Mouse (Mus musculus) right cerebral cortex, adult 18-20 months (tissue): ENCODE data around the gene Dll1.

Experiments used
- DNase-seq: peaks from one replicate; pipeline ENCODE4 v3.0.0; 2022; ENCODE audit warnings: mixed read lengths

Dll1 gene

DNA sequence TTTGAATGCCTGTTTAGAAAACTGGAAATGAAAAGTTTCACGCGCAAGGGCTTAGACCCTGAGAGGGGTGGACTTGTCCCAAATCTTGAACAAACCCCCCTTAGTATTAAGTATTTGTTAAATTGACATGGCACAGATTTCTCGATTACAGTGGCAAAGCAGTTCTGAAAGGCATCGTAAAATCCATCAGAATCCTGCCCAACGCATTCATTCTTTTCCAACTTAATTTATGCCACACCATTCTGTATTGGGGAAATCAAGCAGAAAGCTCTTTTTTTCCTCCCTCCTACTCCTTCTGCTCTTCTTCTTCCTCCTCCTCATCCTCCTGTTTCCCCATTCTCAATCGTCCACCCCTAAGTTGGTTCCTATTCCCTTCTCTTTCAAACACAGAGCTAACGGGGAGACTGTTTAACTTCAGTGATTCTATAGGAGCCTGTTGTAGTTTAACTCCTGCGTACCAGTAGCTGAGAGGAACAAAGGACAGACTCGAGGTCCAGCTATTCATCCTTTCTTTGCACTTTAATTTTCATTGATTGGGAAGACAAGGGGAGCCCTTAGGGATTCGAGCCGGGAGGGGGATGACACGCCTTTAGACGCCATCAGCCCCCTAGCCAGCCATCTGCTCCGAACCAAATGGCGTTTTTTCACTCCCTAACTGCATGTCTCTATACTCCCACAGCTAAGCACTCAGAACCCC is 1.9 kb upstream of the Dll1 start:
- DNase-seq: no peak

DNA sequence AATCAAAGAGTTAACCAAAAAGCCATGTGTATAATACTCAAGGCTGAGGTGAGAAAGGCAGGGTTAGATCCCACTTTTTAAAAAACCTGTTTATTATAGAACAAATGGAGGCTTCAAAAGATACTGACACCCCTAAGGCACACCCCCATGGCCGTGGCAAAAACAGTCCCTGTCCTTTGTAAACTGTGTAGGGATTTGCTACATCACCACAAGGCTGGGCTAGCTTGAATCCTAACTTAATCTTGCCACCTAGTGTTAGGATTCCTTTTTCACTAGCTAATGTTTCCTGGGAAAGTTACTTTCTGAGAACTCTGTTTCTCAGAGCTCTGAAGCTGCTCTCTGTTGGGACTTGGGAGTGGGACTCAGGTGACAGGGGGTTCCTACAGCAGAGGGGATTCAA is 1.2 kb upstream of the Dll1 start:
- peak; percentile 23 for DNase-seq

DNA sequence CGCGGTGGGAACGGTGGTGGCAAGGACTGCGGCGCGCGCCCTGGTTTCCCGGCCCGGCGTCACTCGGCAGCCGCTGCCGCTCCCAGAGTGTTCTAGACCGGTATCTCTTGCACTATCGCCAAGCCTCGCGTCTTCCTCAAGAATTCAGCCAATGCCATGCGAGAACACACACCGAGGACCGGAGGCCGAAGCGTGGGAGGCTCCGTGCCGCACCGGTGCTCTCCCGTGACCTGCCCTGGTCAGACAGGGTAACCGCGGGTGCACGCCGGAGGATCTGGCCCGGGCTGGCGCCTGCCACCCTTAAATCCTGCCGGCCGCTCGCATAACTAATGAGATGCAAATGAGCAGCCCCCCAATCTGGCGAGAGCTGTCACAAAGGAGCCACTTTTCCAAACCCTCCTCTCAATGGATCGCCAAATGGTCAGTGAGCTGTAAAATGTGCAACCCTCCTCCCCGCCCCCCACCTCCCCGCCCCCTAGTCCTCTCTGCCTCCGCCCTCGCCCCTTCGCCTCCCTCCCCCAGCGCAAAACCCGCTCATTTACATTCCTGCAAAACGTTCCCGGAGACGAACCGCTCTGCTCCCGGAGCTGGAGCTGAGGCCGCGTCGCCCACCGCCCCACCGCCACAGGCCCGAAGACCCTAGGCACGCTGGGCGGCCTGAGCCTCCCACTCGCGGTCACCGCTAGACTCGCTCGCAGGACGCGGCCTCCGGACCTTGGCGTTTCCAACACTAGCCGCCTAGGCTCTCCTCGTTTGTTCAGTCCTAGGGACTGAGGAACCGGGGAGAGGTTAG is 775 bp downstream of the Dll1 start:
- peak; percentile 49 for DNase-seq

DNA sequence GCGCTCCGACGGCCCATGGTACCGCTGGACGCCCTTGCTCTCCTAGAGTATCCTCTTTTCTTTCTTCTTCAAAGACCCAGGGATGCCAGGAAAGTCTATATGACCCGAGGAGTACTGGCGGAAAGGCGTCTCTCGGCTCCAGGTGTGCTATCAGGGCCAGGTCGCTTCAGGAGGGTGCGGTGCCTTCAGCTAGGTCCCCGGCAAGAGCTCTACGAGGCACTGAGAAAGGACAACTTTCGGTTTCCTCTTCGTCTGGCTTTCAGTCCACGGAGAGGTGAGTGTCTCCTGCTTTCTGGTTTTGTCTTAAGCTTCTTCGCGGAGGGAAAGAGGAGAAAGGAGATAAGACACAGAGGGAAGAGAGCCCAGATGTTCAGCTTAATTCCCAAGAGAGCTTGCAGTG is 1.4 kb downstream of the Dll1 start:
- no peak for DNase-seq

DNA sequence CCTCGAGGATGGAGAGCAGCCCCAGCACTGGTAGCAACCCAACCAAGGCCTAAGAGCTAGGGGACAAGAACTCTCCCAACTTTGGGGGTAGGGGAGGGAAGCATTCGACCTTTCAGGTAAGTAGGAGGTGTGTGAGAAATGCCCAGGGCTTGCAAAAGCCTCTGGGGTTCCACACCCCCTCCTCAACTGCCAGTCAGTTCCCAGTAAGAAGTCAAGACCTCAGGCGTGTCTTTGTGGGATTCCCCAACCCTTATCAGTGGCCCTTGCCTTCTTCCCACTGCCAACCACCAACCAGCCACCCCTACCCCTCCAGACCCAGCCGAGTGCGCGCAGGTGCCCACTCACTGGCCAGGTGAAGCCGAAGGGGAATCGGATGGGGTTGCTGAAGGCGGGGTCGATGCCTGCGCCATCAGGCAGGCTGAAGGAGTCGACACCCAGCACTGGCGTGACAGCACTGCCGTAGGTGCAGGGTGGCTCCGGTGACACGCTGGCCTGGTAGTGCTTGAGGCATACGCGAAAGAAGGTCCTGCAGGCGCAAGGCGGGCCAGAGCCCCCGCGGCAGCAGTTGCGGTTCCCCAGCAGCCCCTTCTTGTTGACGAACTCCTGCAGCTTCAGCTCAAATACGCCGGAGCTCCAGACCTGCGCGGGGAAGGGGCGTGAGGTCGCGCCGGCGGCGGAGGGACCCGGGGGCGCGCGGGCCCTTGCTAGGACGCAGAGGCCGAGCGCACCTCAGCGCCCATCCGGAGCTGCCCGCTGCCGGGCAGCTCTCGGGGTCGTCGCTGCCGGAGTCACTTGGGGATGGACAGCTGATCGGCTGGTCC is 2.1 kb downstream of the Dll1 start:
- DNase-seq: no peak

DNA sequence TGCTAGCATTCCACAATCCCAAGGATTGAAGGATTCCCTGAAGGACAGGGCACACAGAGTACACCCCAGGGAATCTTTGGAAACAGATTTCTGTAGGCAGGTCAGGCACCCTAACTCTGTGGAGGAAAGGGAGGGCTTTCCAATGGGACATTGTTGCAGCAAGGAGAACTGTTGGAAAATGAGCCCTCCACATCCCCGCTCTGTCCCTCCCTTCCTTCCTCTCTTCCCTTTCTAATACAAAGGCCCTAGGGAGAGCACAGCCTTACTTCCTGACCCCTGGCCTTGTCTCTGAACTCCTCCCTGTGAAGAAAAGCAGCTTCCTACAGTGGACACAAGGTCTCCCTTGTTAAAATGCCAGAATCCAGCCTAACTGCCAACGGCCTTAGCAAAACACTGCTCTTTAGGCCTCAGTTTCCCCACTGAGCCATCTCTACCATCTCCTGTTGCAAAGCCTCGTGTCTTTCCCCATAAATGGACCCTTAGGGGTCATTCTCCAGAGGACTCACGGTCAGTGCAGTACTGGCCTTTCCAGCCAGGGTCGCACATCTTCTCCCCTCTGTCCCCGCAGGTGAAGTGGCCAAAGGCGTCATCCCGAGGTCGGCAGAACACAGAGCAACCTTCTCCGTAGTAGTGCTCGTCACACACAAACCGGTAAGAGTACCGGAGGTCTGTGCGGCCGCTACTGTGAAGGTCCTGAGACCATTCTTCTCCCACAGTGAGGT is 3.6 kb downstream of the Dll1 start:
- DNase-seq: no peak

DNA sequence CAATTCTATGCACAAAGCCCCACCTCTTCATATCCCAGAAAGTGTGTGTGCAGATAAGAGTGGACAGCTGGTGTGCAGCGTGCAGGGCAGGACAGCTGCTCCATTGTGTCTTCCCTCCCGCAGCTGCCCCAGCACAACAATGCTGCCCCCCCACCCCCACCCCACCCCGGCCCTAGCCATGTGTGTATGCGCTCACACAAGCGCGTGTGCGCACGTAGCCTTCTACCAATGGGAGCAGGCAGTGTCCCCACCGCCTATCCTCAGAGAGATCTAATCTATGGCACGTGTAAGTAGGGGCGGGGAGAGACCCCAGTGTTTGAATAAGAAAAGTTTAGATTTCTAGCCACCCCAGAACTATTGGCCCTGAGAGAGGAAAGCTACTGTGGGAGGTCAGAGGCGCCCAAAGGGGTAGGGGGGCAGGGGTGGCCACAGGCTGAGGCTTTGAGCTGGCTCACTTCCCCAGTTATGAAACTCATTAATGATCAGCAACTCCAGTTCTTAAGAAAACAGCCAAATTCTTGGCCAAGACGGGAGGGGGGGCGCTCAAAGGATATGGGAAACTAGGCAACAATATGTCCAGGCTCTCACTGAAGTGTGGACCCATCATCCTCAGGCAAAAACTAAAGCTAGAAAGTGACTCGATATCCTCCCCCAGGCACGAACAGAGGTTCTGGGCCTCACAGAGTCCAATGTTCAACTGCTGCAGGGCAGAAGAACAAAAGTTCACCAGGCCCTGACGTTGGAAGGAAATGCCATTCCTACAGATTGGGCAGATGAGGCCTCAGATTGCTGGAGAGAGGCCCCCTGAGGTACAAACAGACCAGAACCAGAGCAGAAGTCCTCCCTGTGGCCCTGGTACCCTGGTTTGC is 4.5 kb downstream of the Dll1 start:
- no peak for DNase-seq

DNA sequence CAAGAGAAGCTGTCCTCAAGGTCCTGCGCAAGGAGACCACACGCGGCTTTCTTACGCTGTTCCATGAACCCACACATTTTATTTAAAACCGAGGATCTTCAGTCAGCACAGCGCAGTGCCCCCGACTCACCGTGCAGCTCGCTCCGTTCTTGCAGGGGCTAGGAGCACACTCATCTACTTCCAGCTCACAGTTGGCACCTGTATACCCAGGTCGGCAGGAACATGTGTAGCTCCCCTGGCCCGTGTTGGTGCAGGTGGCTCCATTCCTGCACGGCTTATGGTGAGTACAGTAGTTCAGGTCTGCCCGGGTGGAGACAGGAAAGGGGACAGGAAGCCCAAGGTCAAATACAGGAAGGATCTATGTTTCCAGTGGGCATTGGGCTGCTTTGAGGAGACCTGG is 6.3 kb downstream of the Dll1 start:
- DNase-seq: no peak

DNA sequence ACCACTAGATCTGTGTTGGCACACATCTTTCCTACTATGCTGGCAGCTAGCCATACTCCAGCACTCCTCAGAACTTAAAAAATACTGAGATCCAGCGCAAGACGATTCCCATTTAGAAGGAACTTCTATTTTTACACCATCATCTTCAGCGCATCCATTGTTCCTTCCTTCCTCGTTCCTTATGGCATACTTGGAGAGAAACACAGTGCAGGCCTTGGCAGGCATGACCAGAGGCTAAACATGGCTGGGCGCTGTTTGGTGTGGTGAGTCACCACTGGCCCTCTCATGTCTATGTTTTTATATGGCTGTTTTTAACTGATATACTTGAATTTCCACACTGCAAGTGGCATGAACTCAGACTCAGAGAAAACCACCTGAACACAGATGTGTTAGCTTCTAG is 11.0 kb downstream of the Dll1 start:
- DNase-seq: no peak

DNA sequence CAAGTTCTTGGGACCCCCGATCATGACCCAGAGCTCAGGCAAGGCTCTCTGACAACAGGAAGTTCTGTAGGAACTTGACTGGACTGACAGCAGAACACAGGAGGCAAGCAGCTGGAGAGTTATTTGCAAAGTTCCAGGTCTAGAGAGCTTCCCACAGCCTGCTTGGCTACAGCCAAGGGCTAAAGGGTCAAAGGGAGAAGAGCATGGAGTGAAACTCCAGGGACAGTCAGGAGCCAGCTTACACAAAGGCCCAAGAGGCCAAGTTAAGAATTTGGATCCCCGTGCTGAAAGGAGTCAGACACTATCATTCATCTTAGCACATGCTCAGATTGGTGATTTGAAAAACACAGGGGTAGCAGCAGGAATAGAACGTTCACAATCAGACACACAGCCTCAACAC is 13.0 kb downstream of the Dll1 start:
- DNase-seq: no peak

DNA sequence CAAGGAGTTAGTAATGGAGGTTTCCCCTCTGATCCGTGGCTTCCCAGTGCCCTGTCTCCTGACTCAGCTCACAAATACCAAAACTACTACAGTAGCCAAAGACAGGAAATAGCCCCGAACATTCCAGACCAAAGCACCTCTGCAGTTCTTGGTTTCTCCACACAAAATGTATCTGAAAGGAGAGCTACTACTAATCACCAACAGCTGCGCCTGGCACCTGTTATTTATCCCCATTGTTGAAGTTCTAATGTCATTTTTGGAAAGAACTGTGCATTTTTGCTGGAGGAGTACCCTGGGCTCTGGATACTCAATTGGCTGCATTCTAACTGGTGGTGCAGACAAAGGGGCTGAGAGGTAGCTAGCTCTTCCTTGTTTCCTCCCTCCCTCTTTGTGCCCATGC is 19.6 kb downstream of the Dll1 start:
- no peak for DNase-seq

DNA sequence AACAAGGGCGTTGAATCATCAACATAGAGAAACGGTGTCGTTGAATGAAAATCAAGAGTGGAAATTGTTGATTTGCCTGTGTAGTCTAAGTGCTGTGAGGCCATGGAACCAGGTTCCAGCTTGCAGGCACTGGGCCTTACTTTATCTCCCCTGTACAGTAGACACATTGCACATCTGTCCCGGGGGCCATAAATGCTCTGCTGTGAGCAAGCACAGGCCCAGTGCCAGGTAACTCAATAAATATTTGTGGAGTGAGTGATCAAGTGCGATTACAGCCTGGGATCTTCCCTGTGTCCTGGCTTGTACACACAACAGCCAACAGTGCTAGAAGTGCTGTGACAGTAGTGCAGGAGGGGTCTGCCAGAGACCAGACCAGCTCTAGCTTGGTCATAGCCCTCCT is 20.1 kb downstream of the Dll1 start:
- no peak for DNase-seq

DNA sequence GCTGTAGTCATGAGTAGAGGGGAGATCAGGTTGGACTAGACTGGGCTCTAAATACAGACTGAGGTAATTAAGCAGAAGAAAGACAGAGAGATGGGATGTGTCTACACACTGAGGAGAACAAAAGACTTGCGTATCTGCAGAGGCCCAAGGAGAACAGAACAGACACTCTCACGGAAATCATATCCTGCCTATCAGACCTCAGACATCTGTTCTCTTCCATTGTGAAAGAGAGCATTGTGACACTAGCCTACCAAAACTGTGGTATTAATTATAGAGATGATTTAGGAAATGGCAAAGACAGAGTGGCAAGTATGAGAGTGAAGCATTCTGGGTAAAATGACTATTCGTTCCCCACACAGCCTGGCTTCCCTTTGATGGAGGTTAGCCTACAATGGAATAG is 21.6 kb downstream of the Dll1 start:
- DNase-seq: no peak

DNA sequence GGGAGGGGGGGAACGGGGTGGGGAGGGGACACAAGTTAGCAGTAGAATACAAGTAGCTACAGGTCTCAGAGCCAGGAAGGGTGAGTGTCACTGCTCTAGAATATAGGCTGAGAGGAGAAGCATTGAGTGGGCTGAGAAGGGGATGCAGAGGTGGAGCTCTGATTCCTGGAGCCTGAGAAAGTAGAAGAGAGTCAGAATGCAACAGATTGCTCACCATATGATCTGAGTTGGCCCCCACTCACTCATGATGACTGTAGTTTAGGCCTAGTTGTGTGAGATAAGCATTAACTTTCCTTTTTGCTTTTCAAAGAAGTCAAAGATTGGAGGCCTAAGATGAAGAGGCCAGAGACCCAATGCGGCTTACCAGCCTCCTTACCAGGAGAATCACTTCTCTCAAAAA is 22.7 kb downstream of the Dll1 start:
- no peak for DNase-seq

DNA sequence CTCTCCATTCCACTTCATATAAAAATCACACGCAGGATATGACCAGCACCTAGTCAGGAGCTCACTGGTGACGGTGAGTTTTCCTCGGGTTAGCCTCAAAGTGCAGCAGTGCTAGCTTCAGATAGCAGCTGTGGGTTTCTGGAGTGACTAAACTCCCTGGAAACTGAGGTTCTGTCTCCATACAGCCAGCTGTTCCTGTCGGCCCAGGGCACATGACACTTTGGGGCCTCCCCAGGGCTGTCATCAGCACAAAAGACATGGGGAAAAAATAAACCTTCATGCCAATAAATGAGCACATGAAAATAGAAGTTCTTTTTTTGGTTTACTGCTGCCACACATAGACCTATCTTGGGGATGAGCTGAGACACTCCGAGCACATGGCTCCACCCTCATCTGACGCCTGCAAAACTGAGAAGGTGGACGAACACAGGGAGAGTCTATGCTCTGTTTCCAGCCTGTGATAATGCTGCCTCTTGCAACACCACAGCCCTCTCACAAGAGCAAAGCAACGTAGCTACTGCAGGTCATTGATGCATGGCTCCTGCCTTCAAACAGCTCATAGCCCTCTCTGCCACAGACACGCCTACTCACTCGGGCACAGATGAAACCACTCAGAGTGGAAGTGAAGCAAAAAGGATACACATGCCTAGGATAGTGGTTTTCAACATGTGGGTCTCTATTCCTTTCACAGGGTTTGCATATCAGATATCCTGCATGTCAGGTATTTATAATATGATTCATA is 23.6 kb downstream of the Dll1 start:
- peak; percentile 38 for DNase-seq

DNA sequence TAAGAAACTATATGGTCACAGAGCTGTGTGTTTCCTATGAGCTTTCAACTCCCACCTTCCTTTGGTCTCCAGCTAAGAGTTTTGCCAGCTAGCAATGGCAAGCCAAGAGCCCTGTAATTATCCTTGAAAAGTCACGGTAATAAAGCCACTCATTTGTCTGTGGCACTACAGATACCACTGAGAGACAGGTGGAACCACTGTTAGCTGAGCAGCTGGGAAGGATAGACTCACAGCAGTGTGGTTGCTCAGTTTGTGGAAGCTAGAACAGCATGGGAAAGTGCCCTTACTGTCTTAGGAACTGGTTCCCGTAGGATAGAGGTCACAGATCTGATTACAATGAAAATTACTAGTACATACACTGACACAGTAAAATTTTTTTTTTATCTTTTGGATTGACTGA is 26.5 kb downstream of the Dll1 start:
- no peak for DNase-seq

DNA sequence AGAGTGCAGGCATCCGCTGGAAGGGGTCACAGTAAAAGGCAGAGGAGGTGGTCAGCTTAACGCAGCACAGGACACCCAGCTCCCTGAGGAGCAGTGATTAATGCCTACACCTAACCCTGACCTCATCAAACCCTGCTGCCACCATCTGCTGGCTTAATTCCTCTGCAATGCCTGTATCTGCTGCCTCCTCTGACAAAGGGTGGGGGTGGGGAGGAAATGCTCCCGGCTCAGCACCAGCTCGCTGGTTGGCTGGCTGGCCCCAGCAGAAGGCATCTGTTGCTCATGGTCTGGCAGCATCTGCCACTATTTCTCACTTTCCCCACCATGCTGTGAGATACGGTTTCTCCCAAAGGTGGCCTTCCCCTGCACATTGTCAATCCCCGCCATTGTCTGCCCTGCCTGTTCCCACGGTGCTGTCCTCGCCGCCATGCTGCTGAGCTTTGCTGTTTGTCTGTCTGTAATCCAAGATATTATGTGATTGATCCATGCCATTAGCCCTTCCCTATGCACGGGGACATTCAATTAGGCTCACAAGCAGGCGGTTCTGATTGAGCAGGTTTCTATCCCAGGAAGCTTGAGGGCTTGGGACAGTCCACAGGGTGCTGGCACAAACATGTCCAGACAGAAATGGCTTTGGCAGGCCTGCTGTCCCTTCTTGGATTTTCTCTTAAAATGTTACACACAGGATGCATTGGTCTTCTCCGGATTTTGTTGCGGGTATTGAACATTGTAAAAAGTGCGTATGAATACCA is 33.4 kb downstream of the Dll1 start:
- DNase-seq: no peak

DNA sequence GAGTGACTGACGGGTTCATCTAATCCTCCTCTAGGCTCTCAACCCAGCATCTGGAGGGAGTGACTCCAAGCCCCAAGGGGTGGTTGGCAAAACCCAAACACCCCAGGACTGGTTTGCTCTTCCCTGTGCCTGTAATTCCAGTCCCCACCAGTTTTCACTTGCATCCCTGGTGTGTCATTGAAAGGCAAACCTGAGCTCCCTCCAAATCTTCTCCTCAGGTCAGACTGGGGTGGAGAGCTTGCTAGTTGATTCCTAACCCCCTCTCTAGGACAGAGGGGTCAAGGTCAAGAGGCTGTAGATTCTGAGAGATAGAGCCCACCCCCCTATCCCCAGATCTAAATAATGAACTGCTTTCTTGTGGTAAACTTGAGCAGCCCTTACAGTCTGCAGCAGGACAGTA is 38.8 kb downstream of the Dll1 start:
- no peak for DNase-seq

DNA sequence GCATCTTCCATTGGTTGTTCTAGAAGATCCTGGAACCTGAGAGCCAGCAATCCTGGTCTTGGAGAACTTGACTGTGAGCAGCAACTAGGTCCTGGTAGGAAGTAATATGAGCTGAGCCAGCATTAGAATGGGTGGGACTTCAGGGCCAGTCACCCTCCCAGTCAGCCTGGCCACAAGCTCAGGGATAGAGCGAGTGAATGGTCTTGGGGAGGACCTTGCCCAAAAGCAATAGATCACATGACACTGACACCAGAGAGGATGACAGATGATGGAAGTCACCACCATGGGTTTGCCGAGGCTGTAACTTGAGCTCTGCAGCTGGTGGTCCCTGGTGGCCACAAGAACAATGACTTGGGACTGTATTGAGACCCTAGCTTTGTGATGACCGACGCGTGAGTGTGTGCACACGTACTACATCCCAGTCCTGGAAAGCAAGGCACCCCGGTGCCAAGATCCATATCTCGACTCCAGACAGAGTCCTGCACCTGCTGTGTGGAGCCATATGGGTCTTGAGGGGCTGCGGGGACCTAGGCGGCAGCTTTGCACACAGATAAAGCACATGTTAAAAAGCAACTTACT is 46.8 kb downstream of the Dll1 start:
- no peak for DNase-seq

DNA sequence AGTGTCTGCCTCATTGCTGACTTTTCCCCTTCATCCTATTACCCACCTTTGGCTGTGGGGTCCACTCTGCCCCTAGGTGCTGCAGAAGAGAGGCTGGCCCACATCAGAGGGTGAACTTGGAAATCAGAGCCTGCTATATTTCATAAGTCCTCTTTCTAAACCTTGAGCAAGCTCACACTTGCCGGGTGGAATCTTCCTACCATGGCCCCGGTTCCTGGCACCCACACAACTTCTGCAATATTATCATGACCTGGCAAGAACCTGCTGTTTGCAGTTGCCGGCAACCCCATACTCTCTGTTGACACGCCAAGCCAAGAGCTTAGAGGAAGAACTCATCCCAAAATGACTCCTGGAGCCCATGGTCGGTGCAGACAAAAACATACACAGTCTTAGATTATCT is 49.6 kb downstream of the Dll1 start:
- DNase-seq: no peak
